Mouse (Mus musculus): ENCODE data around the gene Gins1.

DNA sequence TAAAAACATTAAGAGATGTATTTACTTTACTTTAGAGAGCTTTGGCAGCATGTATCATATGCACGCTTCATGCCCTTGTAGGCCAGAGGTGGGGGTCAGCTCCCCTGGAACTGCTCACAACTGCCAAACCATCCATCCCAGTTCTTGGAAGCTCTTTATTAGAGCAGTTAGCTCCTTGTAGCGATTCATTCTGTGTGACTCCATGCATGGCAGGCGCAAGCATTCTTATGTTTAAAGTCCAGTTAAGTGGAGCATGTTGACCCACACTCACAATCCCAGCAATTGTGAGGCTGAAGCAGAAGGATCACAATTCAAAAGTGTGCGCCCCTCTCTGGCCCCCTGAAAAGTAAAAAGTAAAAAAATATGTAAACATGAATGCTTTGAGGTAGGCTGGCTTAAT, 27.6 kb upstream of the Gins1 start:
- TF ChIP-seq CTCF (IDR thresholded peaks at IDR 0.05; ENCODE audit: control insufficient read depth, insufficient read depth, insufficient replicate concordance, low read depth, low read length): no peak
- no peak for TF ChIP-seq POLR2A (IDR thresholded peaks at IDR 0.05; ENCODE audit: control insufficient read depth, low read depth, low read length)

All from testis, adult 2 months (tissue).